Mouse (Mus musculus) left cerebral cortex, postnatal 10 days (tissue): ENCODE data around the gene Ccdc93. TPM values are rescaled to one million over a fixed set of nuclear protein-coding genes. Genes with fewer than 3 reads are reported as not detected.
A peak's percentile ranks its signal among the peaks of the same experiment; 100 is the strongest.

Source experiments
- DNase-seq, 2 experiments: peaks; one replicate each; pipeline ENCODE4 v3.0.0; 2021 to 2022; ENCODE audit warnings: low spot score in 2 of 2, mixed read lengths in 1 of 2; ENCODE audit errors: extremely low spot score in 1 of 2
- intact Hi-C: fragments of 180-260 bp; cut with DNase I; formaldehyde crosslinking; loops from one replicate; pipeline ENCODE4 v1.15.1; 2025
- total RNA-seq, 2 experiments: library from RNA; stranded (reverse); gene quantifications; 2 replicates each; pipeline ENCODE4 v1.2.3; 2021

The Ccdc93 gene
- total RNA-seq, 2 experiments from 2014 or later, result 22.8 to 23.1 TPM

GRCm38 (mm10) chr1:121486803-121487202, 56.0 kb downstream of the Ccdc93 start:
- no peak for DNase-seq
- intact Hi-C loops, result no loop called here

GRCm38 (mm10) chr1:121490241-121490640, 59.4 kb downstream of the Ccdc93 start:
- DNase-seq, result peak in 1 of 2 experiments; percentile 39
- intact Hi-C loops, result loop anchor here (5.0 kb wide), 1 partner anchor 48 kb away; no protein-coding TSS in a partner anchor

GRCm38 (mm10) chr1:121497093-121497492, 66.2 kb downstream of the Ccdc93 start:
- no peak for DNase-seq
- intact Hi-C loops, result no loop called here

GRCm38 (mm10) chr1:121508729-121509128, 77.9 kb downstream of the Ccdc93 start:
- intact Hi-C loops, result no loop called here
- DNase-seq, result no peak

- no peak for DNase-seq
- intact Hi-C loops, result no loop called here
Measured at GRCm38 (mm10) chr1:121510420-121511140, 79.7 kb downstream of the Ccdc93 start.

- intact Hi-C loops, result no loop called here
- DNase-seq, result no peak
Measured at GRCm38 (mm10) chr1:121511186-121511585, 80.3 kb downstream of the Ccdc93 start.

GRCm38 (mm10) chr1:121511966-121512365, 81.1 kb downstream of the Ccdc93 start:
- intact Hi-C loops, result no loop called here
- DNase-seq, result no peak

- no peak for DNase-seq
- intact Hi-C loops, result no loop called here
Measured at GRCm38 (mm10) chr1:121518609-121519008, 87.8 kb downstream of the Ccdc93 start.

GRCm38 (mm10) chr1:121527061-121527460, 96.2 kb downstream of the Ccdc93 start:
- no peak for DNase-seq
- intact Hi-C loops, result no loop called here

GRCm38 (mm10) chr1:121527600-121528398, 97.0 kb downstream of the Ccdc93 start:
- intact Hi-C loops, result no loop called here
- peak in 1 of 2 experiments; percentile 26 for DNase-seq

GRCm38 (mm10) chr1:121528399-121528720, 97.5 kb downstream of the Ccdc93 start, which contains the start of gene Htr5b:
Gene Htr5b, minus strand, starts transcription at chr1:121528465.
- DNase-seq, result peak in 1 of 2 experiments; percentile 39
- intact Hi-C loops, result no loop called here

GRCm38 (mm10) chr1:121529286-121529685, 98.4 kb downstream of the Ccdc93 start:
- intact Hi-C loops, result no loop called here
- no peak for DNase-seq

- intact Hi-C loops, result no loop called here
- DNase-seq, result no peak
Measured at GRCm38 (mm10) chr1:121531439-121531838, 100.6 kb downstream of the Ccdc93 start.

- intact Hi-C loops, result no loop called here
- DNase-seq, result no peak
Measured at GRCm38 (mm10) chr1:121540361-121540760, 109.5 kb downstream of the Ccdc93 start.

- no peak for DNase-seq
- intact Hi-C loops, result loop anchor here (5.0 kb wide), 1 partner anchor 105 kb away; no protein-coding TSS in a partner anchor
Measured at GRCm38 (mm10) chr1:121546844-121547243, 116.0 kb downstream of the Ccdc93 start.

GRCm38 (mm10) chr1:121548667-121549066, 117.8 kb downstream of the Ccdc93 start:
- DNase-seq, result no peak
- intact Hi-C loops, result loop anchor here (5.0 kb wide), 1 partner anchor 106 kb away; no protein-coding TSS in a partner anchor

GRCm38 (mm10) chr1:121549456-121549855, 118.6 kb downstream of the Ccdc93 start:
- intact Hi-C loops, result loop anchor here (5.0 kb wide), 1 partner anchor 107 kb away; no protein-coding TSS in a partner anchor
- no peak for DNase-seq

GRCm38 (mm10) chr1:121550801-121551456, 120.1 kb downstream of the Ccdc93 start:
- no peak for DNase-seq
- intact Hi-C loops, result loop anchor here (10.0 kb wide), 1 partner anchor 86 kb away; no protein-coding TSS in a partner anchor

GRCm38 (mm10) chr1:121551457-121551835, 120.6 kb downstream of the Ccdc93 start:
- DNase-seq, result no peak
- intact Hi-C loops, result loop anchor here (10.0 kb wide), 1 partner anchor 87 kb away; no protein-coding TSS in a partner anchor
